Mouse (Mus musculus) limb, embryonic 14.5 days (tissue): ENCODE measurements around the gene Snx29. TPM values are rescaled to one million over a fixed set of nuclear protein-coding genes. Genes with fewer than 3 reads are reported as not detected.

Experiments used
- ATAC-seq: fragments of 200-750 bp; cut with Nextera tagmentation; 2 replicates; pipeline ENCODE4 v1.8.0; 2017; ENCODE audit warnings: low read depth, moderate number of reproducible peaks, moderate TSS enrichment; ENCODE audit not compliant: low FRiP score
- DNase-seq: peaks from one replicate; pipeline ENCODE4 v3.0.0-alpha.2; 2015; ENCODE audit warnings: low spot score
- H3K27ac ChIP-seq: fragments of 300-500 bp; sonication (generic); replicated peaks from 2 replicates; pipeline ENCODE4 v1.5.1; 2014; ENCODE audit warnings: low read depth, mild to moderate bottlenecking, low read length, moderate library complexity, mixed read lengths
- H3K27me3 ChIP-seq: fragments of 300-500 bp; sonication (generic); 2 replicates; pipeline ENCODE4 v1.6.1; 2014; ENCODE audit warnings: low read length, mixed read lengths; ENCODE audit not compliant: control insufficient read depth, insufficient read depth
- H3K36me3 ChIP-seq: fragments of 300-500 bp; sonication (generic); 2 replicates; pipeline ENCODE4 v1.6.1; 2014; ENCODE audit warnings: mild to moderate bottlenecking, low read length, moderate library complexity, mixed read lengths; ENCODE audit not compliant: control insufficient read depth, insufficient read depth
- H3K4me1 ChIP-seq: fragments of 300-500 bp; sonication (generic); 2 replicates; pipeline ENCODE4 v1.6.1; 2014; ENCODE audit warnings: antibody characterized with exemption, low read length, mixed read lengths; ENCODE audit not compliant: control insufficient read depth, insufficient read depth
- H3K4me2 ChIP-seq: fragments of 300-500 bp; sonication (generic); replicated peaks from 2 replicates; pipeline ENCODE4 v1.6.1; 2014; ENCODE audit warnings: low read depth, mild to moderate bottlenecking, low read length, moderate library complexity; ENCODE audit not compliant: severe bottlenecking
- H3K4me3 ChIP-seq: fragments of 300-500 bp; sonication (generic); replicated peaks from 2 replicates; pipeline ENCODE4 v1.5.1; 2014; ENCODE audit warnings: low read length
- H3K9ac ChIP-seq: fragments of 300-500 bp; sonication (generic); 2 replicates; pipeline ENCODE4 v1.6.1; 2014; ENCODE audit warnings: mild to moderate bottlenecking, low read depth, low read length, moderate library complexity; ENCODE audit not compliant: severe bottlenecking
- H3K9me3 ChIP-seq: fragments of 300-500 bp; sonication (generic); 2 replicates; pipeline ENCODE4 v1.6.1; 2016; ENCODE audit warnings: low read length; ENCODE audit not compliant: control insufficient read depth
- POLR2A ChIP-seq: fragments of 200-500 bp; IDR thresholded peaks from 2 replicates; pipeline ENCODE4 v1.8.0; 2012; ENCODE audit warnings: inconsistent platforms, mild to moderate bottlenecking, moderate library complexity, borderline replicate concordance; ENCODE audit not compliant: insufficient read depth, insufficient read length; ENCODE audit errors: extremely low read depth
- WGBS: fragments of 180-500 bp; shearing (Covaris S2); extraction: QIAGEN DNeasy Blood & Tissue Kit; methylation state at CpG from one replicate; pipeline ENCODE4 v1.1.7; 2014; 5-methylcytosine and 5-hydroxymethylcytosine counted together
- polyA plus RNA-seq, 2 experiments: library from polyadenylated mRNA; depleted of rRNA in 1 of 2; stranded (reverse) in 1 of 2; unstranded in 1 of 2; fragments of >200 nt; fragmentation: Nextera tagmentation in 1 of 2; extraction: Ambion mirVana in 1 of 2; gene quantifications; 2 replicates each; pipeline versions ENCODE4 v1.2.1 to v1.2.3; 2012 to 2014

Gene Snx29
- polyA plus RNA-seq, 2 experiments, result 4.9 to 9.3 TPM

GRCm38 (mm10) chr16:11648169-11648688 is 325.5 kb downstream of the Snx29 start:
- H3K36me3 ChIP-seq, result no peaks in the 10 kb centered on the region
- H3K9ac ChIP-seq, result no peak overlapping the region
- WGBS, result 88% methylated on average over 1 of the region's 1 CpGs
- peaks cover 7% of the 10 kb centered on the region for H3K4me1 ChIP-seq
- no peaks in the 10 kb centered on the region for H3K27me3 ChIP-seq
- H3K9me3 ChIP-seq, result no peaks in the 10 kb centered on the region
- no peak overlapping the region for H3K27ac ChIP-seq
- no peak overlapping the region for H3K4me2 ChIP-seq
- ATAC-seq (no peak), DNase-seq (no peak)
- no peak for TF ChIP-seq POLR2A
- no peak overlapping the region for H3K4me3 ChIP-seq

- no peaks in the 10 kb centered on the region for H3K9me3 ChIP-seq
- no peak overlapping the region for H3K9ac ChIP-seq
- no peak for TF ChIP-seq POLR2A
- WGBS, result 77% methylated on average over 2 of the region's 2 CpGs
- DNase-seq (no peak), ATAC-seq (no peak)
- H3K4me3 ChIP-seq, result no peak overlapping the region
- no peaks in the 10 kb centered on the region for H3K4me1 ChIP-seq
- no peaks in the 10 kb centered on the region for H3K27me3 ChIP-seq
- H3K4me2 ChIP-seq, result no peak overlapping the region
- no peak overlapping the region for H3K27ac ChIP-seq
- no peaks in the 10 kb centered on the region for H3K36me3 ChIP-seq
Observed at GRCm38 (mm10) chr16:11652686-11653366, 330.1 kb downstream of the Snx29 start.

DNA sequence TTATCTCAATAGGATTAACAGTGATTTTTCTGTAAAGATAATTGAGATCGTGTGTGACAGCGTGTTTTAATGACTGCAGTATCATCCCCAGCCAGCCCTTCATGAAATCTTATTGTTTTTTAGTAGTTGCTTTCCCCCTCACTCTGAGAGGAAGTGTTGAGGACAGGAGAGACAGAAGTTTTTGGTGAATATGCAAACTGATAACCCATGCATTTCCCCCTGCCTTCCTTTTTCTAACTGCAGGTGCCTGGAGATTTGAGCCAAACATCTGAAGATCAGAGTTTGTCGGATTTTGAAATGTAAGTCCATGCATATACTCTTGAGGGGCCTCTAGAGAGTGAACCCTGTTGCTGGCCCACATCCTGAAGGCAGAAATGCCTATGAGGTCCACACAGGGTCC is 333.2 kb downstream of the Snx29 start:
- WGBS, result 86% methylated on average over 3 of the region's 3 CpGs
- no peak for ATAC-seq
- TF ChIP-seq POLR2A, result no peak

DNA sequence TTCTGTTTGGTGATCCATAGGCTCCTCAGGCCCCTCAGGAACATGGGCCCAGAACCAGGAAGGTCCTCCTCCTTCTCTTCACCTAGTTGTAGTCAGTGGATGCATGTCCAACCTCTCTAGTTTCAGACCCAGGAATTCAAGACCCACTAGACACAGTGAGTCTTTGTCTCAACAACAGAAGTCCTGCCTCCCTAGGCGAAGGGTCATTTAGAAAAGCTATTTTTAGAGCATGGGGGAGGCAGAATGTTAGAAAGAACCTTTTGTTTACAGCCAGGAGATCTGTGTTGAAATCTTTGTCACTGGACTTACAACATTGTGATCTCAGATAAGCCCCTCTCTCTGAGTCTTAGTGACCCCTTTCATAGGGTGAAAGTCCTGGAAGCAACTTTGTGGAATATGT is 334.4 kb downstream of the Snx29 start:
- no peak for TF ChIP-seq POLR2A
- H3K27me3 ChIP-seq, result no peaks in the 10 kb centered on the region
- H3K36me3 ChIP-seq, result no peaks in the 10 kb centered on the region
- no peaks in the 10 kb centered on the region for H3K9me3 ChIP-seq
- 48% methylated on average over 1 of the region's 1 CpGs for WGBS
- H3K9ac ChIP-seq, result no peak overlapping the region
- no peak overlapping the region for H3K4me3 ChIP-seq
- peak; percentile 10 for DNase-seq
- H3K4me1 ChIP-seq, result no peaks in the 10 kb centered on the region
- H3K27ac ChIP-seq, result no peak overlapping the region
- no peak overlapping the region for H3K4me2 ChIP-seq
- no peak for ATAC-seq

More for the DNA sequence above, 333.2 kb downstream of the Snx29 start:
- Histone ChIP-seq H3K4me3 (no peak overlapping the region), H3K36me3 (no peaks in the 10 kb centered on the region), H3K27me3 (no peaks in the 10 kb centered on the region), H3K27ac (no peak overlapping the region), H3K4me1 (no peaks in the 10 kb centered on the region), H3K9me3 (no peaks in the 10 kb centered on the region), H3K4me2 (no peak overlapping the region), H3K9ac (no peak overlapping the region)
- DNase-seq, result no peak

- H3K36me3 ChIP-seq, result no peaks in the 10 kb centered on the region
- no peak for ATAC-seq
- H3K4me3 ChIP-seq, result no peak overlapping the region
- H3K4me1 ChIP-seq, result no peaks in the 10 kb centered on the region
- TF ChIP-seq POLR2A, result no peak
- WGBS, result 88% methylated on average over 6 of the region's 6 CpGs
- H3K27ac ChIP-seq, result no peak overlapping the region
- H3K4me2 ChIP-seq, result no peak overlapping the region
- H3K9me3 ChIP-seq, result no peaks in the 10 kb centered on the region
- no peaks in the 10 kb centered on the region for H3K27me3 ChIP-seq
- H3K9ac ChIP-seq, result no peak overlapping the region
- DNase-seq, result no peak
Observed at GRCm38 (mm10) chr16:11659111-11659720, 336.5 kb downstream of the Snx29 start.
